Mouse (Mus musculus) intestine, embryonic 15.5 days (tissue): ENCODE data around the gene Cenpv. TPM values are rescaled to one million over a fixed set of nuclear protein-coding genes. Genes with fewer than 3 reads are reported as not detected.
A peak's percentile ranks its signal among the peaks of the same experiment; 100 is the strongest.

Source experiments
- ATAC-seq: fragments of 200-750 bp; cut with Nextera tagmentation; 2 replicates; pipeline ENCODE4 v1.8.0; 2017; ENCODE audit warnings: moderate TSS enrichment, moderate library complexity
- H3K27ac ChIP-seq: fragments of 300-500 bp; sonication (generic); 2 replicates; pipeline ENCODE4 v1.5.1; 2015; ENCODE audit warnings: mild to moderate bottlenecking, inconsistent platforms
- H3K27me3 ChIP-seq: fragments of 300-500 bp; sonication (generic); replicated peaks from 2 replicates; pipeline ENCODE4 v1.6.1; 2015; ENCODE audit warnings: inconsistent platforms
- H3K36me3 ChIP-seq: fragments of 300-500 bp; sonication (generic); 2 replicates; pipeline ENCODE4 v1.6.1; 2015; ENCODE audit warnings: inconsistent platforms
- H3K4me1 ChIP-seq: fragments of 300-500 bp; sonication (generic); replicated peaks from 2 replicates; pipeline ENCODE4 v1.6.1; 2015; ENCODE audit warnings: inconsistent platforms
- H3K4me2 ChIP-seq: fragments of 300-500 bp; sonication (generic); replicated peaks from 2 replicates; pipeline ENCODE4 v1.6.1; 2015; ENCODE audit warnings: mild to moderate bottlenecking, inconsistent platforms
- H3K4me3 ChIP-seq: fragments of 300-500 bp; sonication (generic); replicated peaks from 2 replicates; pipeline ENCODE4 v1.5.1; 2015; ENCODE audit warnings: inconsistent platforms
- H3K9ac ChIP-seq: fragments of 300-500 bp; sonication (generic); 2 replicates; pipeline ENCODE4 v1.6.1; 2015; ENCODE audit warnings: inconsistent platforms
- H3K9me3 ChIP-seq: fragments of 300-500 bp; sonication (generic); 2 replicates; pipeline ENCODE4 v1.6.1; 2016; ENCODE audit warnings: inconsistent platforms
- WGBS: fragments of 180-500 bp; shearing (Covaris S2); methylation state at CpG from one replicate; pipeline ENCODE4 v1.1.7; 2015; 5-methylcytosine and 5-hydroxymethylcytosine counted together
- polyA plus RNA-seq: library from polyadenylated mRNA; unstranded; fragments of >200 nt; fragmentation: Nextera tagmentation; extraction: Ambion mirVana; gene quantifications from 2 replicates; pipeline ENCODE4 v1.2.1, GENCODE M21; 2015

The Cenpv gene
- polyA plus RNA-seq, 1 experiment from 2014 or later: 35.6 TPM

DNA sequence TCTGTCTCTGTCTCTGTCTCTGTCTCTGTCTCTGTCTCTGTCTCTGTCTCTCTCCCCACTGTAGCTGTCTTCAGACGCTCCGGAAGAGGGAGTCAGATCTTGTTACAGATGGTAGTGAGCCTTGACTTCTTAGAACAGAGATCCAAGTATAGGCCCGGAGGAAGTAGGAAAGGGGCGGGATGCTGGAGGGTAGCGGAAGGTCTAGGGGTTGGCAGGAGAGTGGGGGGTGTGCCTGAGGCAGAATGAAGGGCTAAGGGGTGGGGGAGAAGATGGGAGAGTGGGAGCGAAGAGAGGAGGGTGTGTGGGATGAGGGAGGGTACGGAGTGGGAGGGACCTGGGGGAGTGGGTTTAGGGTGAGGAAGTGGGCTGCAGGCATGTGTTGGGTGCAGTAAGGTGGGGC is 26.7 kb upstream of the Cenpv start:
- H3K9me3 ChIP-seq: no peaks in the 10 kb centered on the region; the same call in 1 of the 2 replicates
- no peaks in the 10 kb centered on the region for H3K27me3 ChIP-seq
- no peak overlapping the region for H3K4me2 ChIP-seq
- no peaks in the 10 kb centered on the region for H3K36me3 ChIP-seq
- ATAC-seq: no peak
- peaks cover 3% of the 10 kb centered on the region; the same call in 1 of the 2 replicates for H3K4me1 ChIP-seq
- no peak overlapping the region for H3K4me3 ChIP-seq
- WGBS: 65% methylated on average over 7 of the region's 7 CpGs
- no peak overlapping the region for H3K9ac ChIP-seq
- H3K27ac ChIP-seq: no peak overlapping the region

DNA sequence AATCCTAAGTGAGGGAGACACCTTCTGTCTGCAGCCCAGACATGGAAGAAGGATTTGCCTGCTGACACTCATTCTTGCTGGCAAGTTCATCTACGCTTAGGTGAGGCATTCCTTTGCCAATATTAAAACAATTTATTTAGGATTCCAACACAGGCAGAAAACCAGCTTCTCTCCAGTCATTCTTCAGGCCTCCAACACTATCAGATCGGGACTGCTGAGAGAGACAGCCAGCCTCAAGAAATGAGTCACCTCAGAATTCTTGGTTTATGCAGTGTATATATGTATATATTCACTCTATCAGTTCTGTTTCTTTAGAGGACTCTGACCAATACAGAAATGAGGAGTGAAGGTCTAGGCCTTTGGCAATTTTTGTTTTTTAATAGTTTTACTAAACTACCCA is 24.5 kb upstream of the Cenpv start:
- no peaks in the 10 kb centered on the region for H3K27me3 ChIP-seq
- H3K4me2 ChIP-seq: no peak overlapping the region
- no peak overlapping the region for H3K27ac ChIP-seq
- no peak for ATAC-seq
- H3K9me3 ChIP-seq: no peaks in the 10 kb centered on the region; the same call in 1 of the 2 replicates
- peaks cover 6% of the 10 kb centered on the region; the same call in 1 of the 2 replicates for H3K4me1 ChIP-seq
- WGBS: 88% methylated on average over 2 of the region's 2 CpGs
- no peak overlapping the region for H3K4me3 ChIP-seq
- H3K9ac ChIP-seq: no peak overlapping the region
- H3K36me3 ChIP-seq: no peaks in the 10 kb centered on the region

DNA sequence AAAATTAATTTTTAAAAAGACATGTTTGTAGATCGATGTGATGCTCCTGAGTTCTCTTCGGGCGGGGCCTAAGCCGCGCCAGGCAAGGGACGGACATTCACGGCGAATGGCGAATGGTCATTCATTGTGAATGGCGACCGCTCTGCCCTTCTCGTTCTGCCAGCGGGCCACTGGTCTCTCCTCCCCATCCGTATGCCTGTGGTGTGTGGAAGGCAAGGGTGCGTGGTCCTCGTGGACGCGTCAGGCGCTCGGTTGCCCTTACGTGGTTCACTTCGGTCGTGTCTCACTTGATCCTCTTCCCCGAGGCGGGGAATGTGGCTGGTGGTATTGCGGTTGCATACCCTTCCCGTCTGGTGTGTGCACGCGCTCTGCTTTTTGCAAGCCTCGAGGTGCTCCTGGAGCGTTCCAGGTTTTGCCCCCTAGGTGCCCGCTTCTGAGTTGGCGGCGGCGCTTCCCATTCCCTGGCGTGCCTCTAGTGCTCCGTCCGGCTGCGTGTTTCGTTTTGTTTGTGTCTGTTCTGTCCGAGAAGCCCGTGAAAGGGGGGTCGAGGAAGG is 21.5 kb upstream of the Cenpv start:
- 30% methylated on average over 43 of the region's 43 CpGs for WGBS
- H3K9ac ChIP-seq: peak overlapping the region; percentile 21; the same call in 1 of the 2 replicates

DNA sequence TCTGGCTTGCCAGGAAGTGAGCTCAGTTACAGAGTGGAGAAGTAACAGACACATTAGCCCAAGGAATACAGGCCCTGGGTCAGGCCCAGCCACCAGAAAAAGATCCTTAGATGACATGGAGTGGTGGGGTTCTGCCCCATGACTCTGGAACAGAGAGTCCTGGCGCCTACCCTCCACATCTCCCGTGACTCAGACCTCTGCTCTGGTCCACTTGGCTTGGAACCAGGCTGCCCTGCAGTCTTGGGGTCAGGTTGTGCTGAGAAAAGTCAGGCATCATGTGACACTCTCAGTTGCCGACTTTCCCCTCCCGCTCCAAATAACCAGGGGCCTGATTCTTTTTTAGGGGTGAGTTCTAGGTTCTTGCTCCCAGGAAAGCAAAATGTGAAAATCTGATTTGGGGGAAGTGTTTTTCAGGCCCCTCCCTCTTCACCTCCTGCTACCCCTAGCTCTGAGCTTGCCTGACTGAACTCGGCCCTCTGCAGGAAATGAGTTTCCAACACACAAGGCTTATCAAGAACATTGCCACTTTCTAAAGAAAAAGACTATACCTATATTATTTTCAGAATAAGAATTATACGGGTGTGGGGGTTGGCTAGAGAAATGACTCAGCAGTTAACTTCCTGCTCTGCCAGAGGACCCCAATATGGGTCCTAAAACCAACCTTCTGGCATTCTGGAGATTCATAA is 20.0 kb upstream of the Cenpv start:
- peaks cover 9% of the 10 kb centered on the region; the same call in 1 of the 2 replicates for H3K4me1 ChIP-seq
- peak; percentile 26; the same call in 1 of the 2 replicates for ATAC-seq
- no peak overlapping the region for H3K27ac ChIP-seq
- H3K4me2 ChIP-seq: no peak overlapping the region
- 56% methylated on average over 6 of the region's 6 CpGs for WGBS
- H3K36me3 ChIP-seq: no peaks in the 10 kb centered on the region
- H3K4me3 ChIP-seq: no peak overlapping the region
- no peaks in the 10 kb centered on the region; the same call in 1 of the 2 replicates for H3K9me3 ChIP-seq
- H3K9ac ChIP-seq: no peak overlapping the region
- no peaks in the 10 kb centered on the region for H3K27me3 ChIP-seq

More for the DNA sequence above, 21.5 kb upstream of the Cenpv start:
- Histone ChIP-seq H3K4me1 (peaks cover 3% of the 10 kb centered on the region; the same call in 1 of the 2 replicates), H3K4me3 (peak overlapping the region; percentile 32), H3K27ac (no peak overlapping the region), H3K9me3 (no peaks in the 10 kb centered on the region; the same call in 1 of the 2 replicates), H3K36me3 (no peaks in the 10 kb centered on the region), H3K4me2 (peak overlapping the region; percentile 69), H3K27me3 (no peaks in the 10 kb centered on the region)
- ATAC-seq: no peak

DNA sequence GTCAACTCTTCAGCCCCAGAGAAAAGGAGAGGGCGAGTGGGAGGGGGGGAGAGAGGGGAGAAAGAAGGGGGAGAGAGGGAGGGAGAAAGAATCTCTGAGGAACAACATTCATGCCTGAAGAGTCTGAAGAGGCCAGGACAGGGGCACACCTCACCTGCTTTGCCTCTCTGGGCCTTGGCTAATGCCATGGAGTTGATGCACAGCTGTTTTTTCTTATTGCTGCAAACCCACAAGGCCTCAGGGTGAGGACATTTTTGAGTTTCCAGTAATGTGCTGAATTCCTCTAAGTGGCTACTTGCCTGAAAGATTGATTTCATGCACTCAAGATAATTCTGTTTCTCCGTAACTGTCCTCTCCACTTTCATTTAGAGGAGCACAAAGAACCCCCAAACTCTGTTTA is 19.1 kb upstream of the Cenpv start:
- 58% methylated on average over 2 of the region's 2 CpGs for WGBS
- Histone ChIP-seq H3K36me3 (no peaks in the 10 kb centered on the region; the same call in 1 of the 2 replicates), H3K27ac (no peak overlapping the region), H3K9me3 (no peaks in the 10 kb centered on the region; the same call in 1 of the 2 replicates), H3K4me1 (peaks cover 15% of the 10 kb centered on the region; the same call in 1 of the 2 replicates), H3K27me3 (no peaks in the 10 kb centered on the region), H3K9ac (no peak overlapping the region), H3K4me3 (no peak overlapping the region), H3K4me2 (no peak overlapping the region)
- ATAC-seq: no peak

DNA sequence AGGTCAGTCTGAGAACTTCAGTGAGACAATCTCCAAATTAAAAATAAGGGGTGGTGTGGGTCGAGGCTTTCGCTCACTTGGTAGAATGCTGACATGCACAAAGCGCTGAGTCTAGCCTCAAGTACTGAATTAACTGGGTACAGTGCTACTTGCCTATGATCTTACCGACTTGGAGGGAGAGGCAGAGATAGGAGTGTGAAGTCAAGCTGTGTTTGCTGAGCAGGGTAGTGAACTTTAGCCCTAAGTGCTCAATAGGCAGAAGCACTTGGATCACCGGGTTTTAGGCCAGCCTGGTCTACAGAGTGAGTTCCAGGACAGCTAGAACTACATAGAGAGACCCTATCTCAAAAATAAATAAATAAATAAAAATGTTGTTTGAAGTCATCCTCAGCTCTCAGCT is 18.1 kb upstream of the Cenpv start:
- Histone ChIP-seq H3K4me1 (peaks cover 15% of the 10 kb centered on the region; the same call in 1 of the 2 replicates), H3K4me2 (no peak overlapping the region), H3K27ac (no peak overlapping the region; the same call in 1 of the 2 replicates), H3K4me3 (no peak overlapping the region), H3K9ac (no peak overlapping the region), H3K9me3 (no peaks in the 10 kb centered on the region; the same call in 1 of the 2 replicates), H3K36me3 (no peaks in the 10 kb centered on the region; the same call in 1 of the 2 replicates), H3K27me3 (no peaks in the 10 kb centered on the region)
- peak; percentile 84 for ATAC-seq
- 50% methylated on average over 5 of the region's 5 CpGs for WGBS

DNA sequence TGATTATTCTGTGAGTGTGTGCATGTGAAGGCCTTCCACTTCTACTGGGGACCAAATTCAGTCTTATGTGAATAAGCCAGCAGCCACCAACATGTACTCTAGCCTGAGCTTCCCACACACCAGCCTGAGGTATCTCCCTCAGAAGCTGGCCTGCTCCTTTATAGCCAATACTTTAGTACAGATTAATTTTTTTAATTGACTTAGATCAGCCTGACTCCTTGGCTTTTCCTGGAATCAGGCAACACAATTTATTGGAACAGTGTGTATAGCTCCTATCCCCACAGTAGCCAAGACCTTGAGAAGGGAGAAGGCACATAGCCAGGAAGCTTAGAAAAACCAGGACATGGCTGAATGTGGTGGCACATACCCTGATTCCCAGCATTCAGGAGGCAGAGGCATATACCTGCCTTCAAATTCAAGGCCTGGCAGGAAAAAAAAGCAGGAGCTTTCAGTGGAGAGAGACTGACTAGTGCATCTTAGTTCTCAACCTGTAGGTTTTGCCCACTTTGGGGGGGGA is 16.9 kb upstream of the Cenpv start:
- H3K27me3 ChIP-seq: no peaks in the 10 kb centered on the region
- H3K36me3 ChIP-seq: no peaks in the 10 kb centered on the region; the same call in 1 of the 2 replicates
- no peak overlapping the region for H3K9ac ChIP-seq
- H3K27ac ChIP-seq: 0 out of 2 replicates have a peak overlapping the region, but pooled peaks have one; percentile 9
- H3K9me3 ChIP-seq: no peaks in the 10 kb centered on the region
- peaks cover 15% of the 10 kb centered on the region; the same call in 1 of the 2 replicates for H3K4me1 ChIP-seq
- ATAC-seq: no peak
- no peak overlapping the region for H3K4me2 ChIP-seq
- H3K4me3 ChIP-seq: no peak overlapping the region

DNA sequence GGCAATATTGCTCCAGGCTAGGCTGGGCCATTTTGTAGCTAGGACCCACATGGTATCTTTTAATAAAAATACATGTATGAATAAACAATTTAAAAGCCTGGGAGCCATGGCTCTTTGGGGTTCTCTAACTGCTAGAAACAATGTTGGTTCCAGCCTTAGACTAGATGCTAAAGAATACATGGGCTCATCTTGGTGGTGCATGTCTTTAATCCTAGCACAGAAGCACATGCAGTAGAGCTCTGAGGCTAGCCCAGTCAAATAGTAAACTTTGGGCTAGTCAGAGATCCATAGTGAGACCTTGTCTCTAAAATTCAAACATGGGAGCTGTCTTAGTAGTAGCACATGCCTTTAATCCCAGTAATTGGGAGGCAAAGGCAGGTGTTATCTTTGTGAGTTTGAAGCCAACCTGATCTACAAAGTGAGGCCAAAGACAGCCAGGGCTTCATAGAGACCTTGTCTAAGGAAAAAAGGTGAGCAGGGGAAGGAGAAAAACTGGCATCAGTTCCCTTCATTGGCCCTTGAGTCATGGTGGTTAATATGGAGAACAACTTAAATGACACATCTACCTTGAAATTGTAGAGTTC is 16.0 kb upstream of the Cenpv start:
- Histone ChIP-seq H3K36me3 (no peaks in the 10 kb centered on the region; the same call in 1 of the 2 replicates), H3K4me2 (peak overlapping the region; percentile 79), H3K27me3 (no peaks in the 10 kb centered on the region), H3K9ac (no peak overlapping the region), H3K27ac (no peak overlapping the region), H3K4me3 (no peak overlapping the region; the same call in 1 of the 2 replicates), H3K4me1 (peaks cover 15% of the 10 kb centered on the region; the same call in 1 of the 2 replicates), H3K9me3 (no peaks in the 10 kb centered on the region)
- no peak for ATAC-seq

DNA sequence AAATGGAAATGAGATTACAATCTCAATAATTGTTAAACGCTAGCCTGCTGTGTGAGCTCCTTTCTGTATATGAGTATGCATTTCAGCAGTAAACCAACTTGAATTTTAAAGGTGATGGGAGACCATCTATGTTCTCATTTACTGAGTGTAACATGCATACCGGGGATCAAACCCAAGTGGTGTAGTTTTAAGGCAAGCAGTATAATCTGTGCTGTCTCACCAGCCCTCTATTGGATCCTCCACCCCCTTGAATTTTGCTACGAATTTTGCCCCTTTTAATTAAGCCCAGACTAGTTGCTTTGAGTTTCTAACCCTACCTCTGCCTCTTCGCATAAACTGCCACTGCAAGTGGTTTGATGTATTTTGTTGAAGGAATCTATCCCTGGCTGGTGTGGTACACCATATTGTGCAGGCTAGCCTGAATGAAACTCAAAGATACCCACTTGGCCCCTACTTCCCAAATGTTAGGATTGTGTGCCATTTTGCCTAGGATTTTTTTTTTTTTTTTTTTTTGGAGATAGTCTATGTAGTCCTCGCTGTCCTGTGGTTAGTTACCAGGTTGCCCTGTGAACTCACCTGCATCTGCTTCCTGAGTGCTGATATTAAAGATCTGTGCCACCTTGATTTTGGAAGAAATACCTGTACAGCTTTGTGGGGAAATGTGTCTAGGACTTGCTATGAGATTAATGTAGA is 15.2 kb upstream of the Cenpv start:
- peaks cover 15% of the 10 kb centered on the region; the same call in 1 of the 2 replicates for H3K4me1 ChIP-seq
- no peaks in the 10 kb centered on the region for H3K9me3 ChIP-seq
- WGBS: 75% methylated on average over 5 of the region's 5 CpGs
- H3K4me3 ChIP-seq: peak overlapping the region; percentile 41
- no peaks in the 10 kb centered on the region; the same call in 1 of the 2 replicates for H3K36me3 ChIP-seq
- H3K4me2 ChIP-seq: peak overlapping the region; percentile 79
- no peak for ATAC-seq
- H3K27me3 ChIP-seq: no peaks in the 10 kb centered on the region
- no peak overlapping the region for H3K27ac ChIP-seq
- peak overlapping the region; percentile 21; the same call in 1 of the 2 replicates for H3K9ac ChIP-seq

DNA sequence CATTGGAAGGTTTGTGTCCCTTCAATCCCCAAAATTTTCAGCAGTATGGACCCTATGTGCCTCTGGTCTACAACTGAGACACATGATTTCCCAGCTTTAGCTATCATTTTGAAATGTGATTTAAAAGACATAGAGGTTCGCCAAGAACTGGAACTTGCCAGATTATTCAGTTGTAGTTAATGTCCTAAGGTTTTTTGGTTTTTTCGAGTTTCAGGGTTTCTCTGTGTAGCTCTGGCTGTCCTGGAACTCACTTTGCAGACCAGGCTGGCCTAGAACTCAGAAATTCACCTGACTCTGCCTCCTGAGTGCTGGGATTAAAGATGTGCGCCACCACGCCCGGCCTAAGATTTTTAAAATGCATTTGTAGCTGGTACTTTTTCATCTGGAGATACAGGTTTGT is 14.6 kb upstream of the Cenpv start:
- WGBS: 75% methylated on average over 5 of the region's 5 CpGs
- Histone ChIP-seq H3K4me2 (peak overlapping the region; percentile 79), H3K4me3 (peak overlapping the region; percentile 41), H3K9me3 (no peaks in the 10 kb centered on the region), H3K9ac (peak overlapping the region; percentile 21), H3K27me3 (no peaks in the 10 kb centered on the region), H3K4me1 (peaks cover 13% of the 10 kb centered on the region; the same call in 1 of the 2 replicates), H3K27ac (no peak overlapping the region), H3K36me3 (no peaks in the 10 kb centered on the region; the same call in 1 of the 2 replicates)
- no peak for ATAC-seq

DNA sequence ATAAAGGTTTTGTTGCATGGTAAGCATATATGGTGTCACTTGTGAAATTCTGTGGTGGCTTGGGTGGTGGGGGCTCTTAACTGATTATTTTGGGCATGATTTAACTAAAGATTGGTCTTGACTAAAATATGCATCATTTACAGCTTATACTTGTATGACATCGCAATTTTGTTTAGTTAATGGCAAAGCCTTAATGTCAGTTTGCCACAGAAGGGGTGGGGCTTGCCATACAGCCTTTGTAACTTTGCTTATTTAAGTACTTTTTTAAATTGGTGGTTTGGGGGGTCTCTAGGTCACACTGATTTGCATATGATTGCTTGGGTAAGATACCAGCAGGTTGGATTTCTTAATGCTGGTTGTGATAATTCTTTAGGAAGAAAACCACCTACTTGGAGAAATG is 14.1 kb upstream of the Cenpv start:
- H3K4me2 ChIP-seq: peak overlapping the region; percentile 79
- 20% methylated on average over 1 of the region's 1 CpGs for WGBS
- H3K9me3 ChIP-seq: no peaks in the 10 kb centered on the region
- peak overlapping the region; percentile 41 for H3K4me3 ChIP-seq
- H3K36me3 ChIP-seq: no peaks in the 10 kb centered on the region; the same call in 1 of the 2 replicates
- H3K4me1 ChIP-seq: peaks cover 13% of the 10 kb centered on the region; the same call in 1 of the 2 replicates
- no peak overlapping the region for H3K27ac ChIP-seq
- no peak for ATAC-seq
- H3K27me3 ChIP-seq: no peaks in the 10 kb centered on the region
- peak overlapping the region; percentile 21 for H3K9ac ChIP-seq
